Mouse (Mus musculus): ENCODE results near the gene Lrmda. TPM values are rescaled to one million over a fixed set of nuclear protein-coding genes. Genes with fewer than 3 reads are reported as not detected.
A peak's percentile ranks its signal among the peaks of the same experiment; 100 is the strongest.

Lrmda gene
- total RNA-seq, 2 experiments from 2014 or later, result 0.48 to 0.76 TPM

- intact Hi-C loops (cut with DNase I), result no loop called here
- no peak for DNase-seq (ENCODE audit: low spot score in 2 of 2)
These were observed 495.0 kb downstream of the Lrmda start for GRCm38 (mm10) chr14:22514362-22515084.

DNA sequence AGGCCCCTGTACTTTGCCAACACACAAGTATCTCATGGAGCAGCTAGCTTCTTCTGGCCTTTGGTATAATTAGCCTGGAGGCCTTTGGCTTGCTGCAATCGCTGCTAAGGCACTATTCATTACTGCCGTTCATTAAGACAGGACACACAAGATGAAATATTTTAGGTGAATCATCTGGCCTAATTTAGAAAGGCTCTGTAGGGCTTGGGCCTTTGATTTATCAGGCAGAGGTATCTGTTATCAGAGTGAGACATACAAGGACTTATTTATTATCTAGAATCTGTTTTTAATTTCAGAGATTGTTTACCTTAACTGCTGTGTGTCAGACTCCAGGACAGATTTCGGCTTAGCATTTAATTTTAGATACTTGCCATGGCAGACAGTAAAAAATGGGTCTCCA lies 511.2 kb downstream of the Lrmda start:
- no peak for DNase-seq (ENCODE audit: low spot score in 2 of 2)
- intact Hi-C loops (cut with DNase I), result no loop called here

DNA sequence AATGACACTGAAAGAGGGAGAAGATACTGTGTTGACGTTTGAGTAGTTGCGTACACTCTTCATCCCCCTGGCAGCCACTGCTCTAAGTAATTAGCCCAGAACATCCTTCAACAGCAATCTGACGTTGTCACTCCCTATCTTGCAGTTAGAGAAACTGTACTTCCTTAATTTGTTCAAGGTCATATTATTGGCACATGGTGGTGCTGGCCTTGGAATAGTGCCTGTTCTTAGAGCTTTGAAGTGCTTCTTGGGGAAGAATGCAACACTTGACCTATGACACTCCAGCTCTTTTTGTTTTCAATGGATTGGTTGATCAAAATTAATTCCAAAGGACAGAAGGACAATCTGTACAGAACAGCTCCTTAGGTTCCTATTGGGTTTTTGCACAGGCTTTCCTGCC lies 514.0 kb downstream of the Lrmda start:
- intact Hi-C loops (cut with DNase I), result no loop called here
- DNase-seq (ENCODE audit: low spot score in 2 of 2), result no peak

DNA sequence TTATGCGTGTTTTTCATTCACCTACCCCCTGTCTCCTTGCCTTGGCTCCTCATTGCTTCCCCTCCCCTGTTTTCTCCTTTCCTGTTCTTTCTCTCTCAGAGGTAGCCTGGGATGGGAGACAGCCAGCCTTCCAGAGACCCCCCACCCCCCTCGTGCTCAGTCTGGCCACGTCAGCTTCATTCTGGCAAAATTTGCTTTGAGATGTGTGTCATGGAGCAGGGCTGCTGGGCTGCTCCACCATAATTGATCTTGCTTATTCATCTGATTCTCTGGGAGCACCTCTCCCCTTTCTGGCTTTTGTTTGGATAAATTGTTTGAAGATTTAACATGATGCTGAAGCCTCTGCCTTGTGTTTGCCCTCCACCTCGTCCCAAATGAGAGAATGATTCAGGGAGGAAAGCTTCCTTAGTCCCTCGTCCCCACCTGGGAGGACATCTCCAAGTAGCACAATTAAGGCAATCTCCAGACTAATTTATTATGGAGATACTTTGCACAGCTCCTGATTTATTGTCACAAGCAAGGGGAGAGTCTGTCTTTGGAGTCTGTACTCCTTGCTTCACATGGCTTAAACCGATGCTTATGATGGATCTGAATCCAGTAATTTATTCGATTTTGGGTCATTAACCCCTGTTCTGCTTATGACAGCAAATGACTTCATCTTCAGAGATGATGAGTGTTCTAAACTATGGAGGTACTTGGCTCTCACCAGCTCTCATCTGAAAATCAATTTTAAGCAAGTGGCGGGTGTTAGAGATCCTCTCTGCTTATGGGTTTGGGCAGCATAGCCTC lies 526.6 kb downstream of the Lrmda start:
- no peak for DNase-seq (ENCODE audit: low spot score in 2 of 2)
- intact Hi-C loops (cut with DNase I), result no loop called here

- intact Hi-C loops (cut with DNase I), result no loop called here
- no peak for DNase-seq (ENCODE audit: low spot score in 2 of 2)
These were observed 527.1 kb downstream of the Lrmda start for GRCm38 (mm10) chr14:22546676-22546984.

DNA sequence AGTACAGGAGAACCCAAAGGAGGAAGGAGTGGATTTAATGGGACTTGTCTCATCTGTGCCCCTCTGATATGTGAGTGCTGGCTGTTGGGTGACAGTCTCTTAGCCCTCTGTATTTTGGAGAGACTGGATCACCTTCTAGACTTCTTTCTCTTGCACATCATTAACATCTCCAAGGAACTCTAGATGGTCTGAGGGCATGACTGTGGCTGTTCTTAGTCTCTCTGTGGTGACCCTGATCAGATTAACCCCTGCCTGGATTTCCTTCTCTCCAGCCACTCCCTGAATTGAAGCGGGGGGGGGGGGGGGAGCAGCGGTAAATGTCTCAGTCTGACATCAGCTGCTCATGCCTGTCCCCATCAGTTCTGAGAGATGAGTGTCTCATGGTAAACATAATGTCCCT lies 528.8 kb downstream of the Lrmda start:
- intact Hi-C loops (cut with DNase I), result no loop called here
- DNase-seq (ENCODE audit: low spot score in 2 of 2), result no peak

DNA sequence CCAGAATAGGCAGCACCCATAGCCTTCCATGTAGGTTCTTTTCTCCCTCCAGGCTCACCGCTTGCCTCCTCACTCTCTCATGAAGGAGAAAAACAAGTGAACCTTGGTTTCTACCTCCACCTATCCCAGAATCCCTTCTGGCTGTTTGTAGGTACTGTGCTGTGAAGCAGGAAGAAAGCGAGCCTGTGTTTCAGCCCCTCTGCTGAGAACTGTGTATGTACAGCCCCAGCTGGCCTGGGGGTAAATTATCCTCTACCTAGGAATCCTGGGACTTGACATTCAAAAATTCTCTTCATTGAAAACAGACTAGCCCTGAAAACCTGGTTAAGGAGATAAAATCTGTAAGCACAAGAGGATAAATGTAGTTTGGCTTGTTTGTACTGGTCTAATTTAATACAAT lies 529.7 kb downstream of the Lrmda start:
- intact Hi-C loops (cut with DNase I), result no loop called here
- DNase-seq (ENCODE audit: low spot score in 2 of 2), result no peak

GRCm38 (mm10) chr14:22552358-22552757 lies 532.8 kb downstream of the Lrmda start:
- peak in 1 of 2 experiments; percentile 6 for DNase-seq (ENCODE audit: low spot score in 2 of 2)
- intact Hi-C loops (cut with DNase I), result no loop called here

DNA sequence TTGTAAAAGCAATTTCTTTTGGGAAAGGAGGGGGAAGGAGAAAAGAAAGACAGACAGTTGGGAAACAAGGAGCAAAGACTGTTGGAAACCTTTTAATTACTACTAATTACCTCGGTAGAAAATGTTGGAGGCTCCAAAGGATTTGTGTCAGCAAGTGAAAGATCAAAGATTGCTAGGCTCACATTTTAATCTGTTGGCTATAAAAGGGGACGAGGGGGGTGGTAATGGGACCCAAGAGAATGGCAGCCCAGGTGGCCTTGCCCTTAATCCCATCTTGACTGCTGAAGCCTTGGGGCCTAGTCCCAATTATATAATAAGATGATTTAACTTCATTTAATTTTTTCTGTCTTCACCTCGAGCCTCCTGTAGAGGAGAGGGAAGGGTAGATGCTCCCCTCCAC lies 533.3 kb downstream of the Lrmda start:
- intact Hi-C loops (cut with DNase I), result no loop called here
- DNase-seq (ENCODE audit: low spot score in 2 of 2), result no peak

GRCm38 (mm10) chr14:22553717-22554116 lies 534.2 kb downstream of the Lrmda start:
- DNase-seq (ENCODE audit: low spot score in 2 of 2), result no peak

GRCm38 (mm10) chr14:22572486-22572885 lies 553.0 kb downstream of the Lrmda start:
- intact Hi-C loops (cut with DNase I), result loop anchor here (10.0 kb wide), 1 partner anchor 232 kb away; no protein-coding TSS in a partner anchor
- no peak for DNase-seq (ENCODE audit: low spot score in 2 of 2)

More at GRCm38 (mm10) chr14:22553717-22554116, 534.2 kb downstream of the Lrmda start:
- intact Hi-C loops (cut with DNase I), result no loop called here

DNA sequence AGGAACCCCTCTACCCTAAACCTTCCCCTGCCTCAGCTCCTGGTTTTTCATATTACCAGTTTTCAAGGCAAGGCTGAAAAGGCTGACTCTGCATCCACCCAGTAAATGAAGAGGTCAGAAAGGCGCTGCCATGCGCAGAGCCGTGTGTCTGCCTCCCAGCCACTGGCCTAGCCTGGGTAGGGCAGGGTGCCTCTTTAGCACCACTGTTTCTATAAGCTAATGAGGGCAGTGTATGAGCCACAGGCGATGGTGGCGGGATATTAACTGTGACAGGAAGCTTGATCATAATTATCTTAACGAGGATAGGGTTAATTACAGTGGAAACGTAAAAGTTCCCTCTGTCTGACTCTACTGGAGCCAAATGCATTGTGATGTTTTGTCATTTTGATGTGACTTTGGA lies 554.1 kb downstream of the Lrmda start:
- no peak for DNase-seq (ENCODE audit: low spot score in 2 of 2)
- intact Hi-C loops (cut with DNase I), result loop anchor here (10.0 kb wide), 1 partner anchor 231 kb away; no protein-coding TSS in a partner anchor

GRCm38 (mm10) chr14:22574006-22574405 lies 554.5 kb downstream of the Lrmda start:
- intact Hi-C loops (cut with DNase I), result loop anchor here (10.0 kb wide), 1 partner anchor 231 kb away; no protein-coding TSS in a partner anchor
- no peak for DNase-seq (ENCODE audit: low spot score in 2 of 2)

DNA sequence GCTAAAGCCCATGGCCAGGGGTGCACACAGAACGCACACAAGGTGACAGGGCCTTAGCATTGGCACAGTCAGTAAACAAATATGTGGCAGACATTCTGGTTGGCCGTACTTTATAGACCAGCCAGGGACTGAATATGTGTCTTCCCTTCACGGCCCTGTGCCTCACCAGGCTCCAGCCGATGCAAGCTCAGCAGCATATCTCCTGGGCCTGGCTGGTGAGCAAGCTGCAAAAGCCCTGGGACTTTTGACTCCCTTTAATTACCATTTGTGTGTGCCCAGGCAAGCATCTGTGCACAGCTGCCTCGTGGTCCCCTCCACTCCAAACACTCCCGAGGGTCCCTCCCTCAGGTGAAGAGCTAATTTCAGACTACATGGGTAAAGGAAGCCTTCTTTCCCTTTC lies 556.9 kb downstream of the Lrmda start:
- intact Hi-C loops (cut with DNase I), result loop anchor here (5.0 to 10.0 kb wide), 4 partner anchors 228 to 951 kb away; no protein-coding TSS in a partner anchor
- no peak for DNase-seq (ENCODE audit: low spot score in 2 of 2)

DNA sequence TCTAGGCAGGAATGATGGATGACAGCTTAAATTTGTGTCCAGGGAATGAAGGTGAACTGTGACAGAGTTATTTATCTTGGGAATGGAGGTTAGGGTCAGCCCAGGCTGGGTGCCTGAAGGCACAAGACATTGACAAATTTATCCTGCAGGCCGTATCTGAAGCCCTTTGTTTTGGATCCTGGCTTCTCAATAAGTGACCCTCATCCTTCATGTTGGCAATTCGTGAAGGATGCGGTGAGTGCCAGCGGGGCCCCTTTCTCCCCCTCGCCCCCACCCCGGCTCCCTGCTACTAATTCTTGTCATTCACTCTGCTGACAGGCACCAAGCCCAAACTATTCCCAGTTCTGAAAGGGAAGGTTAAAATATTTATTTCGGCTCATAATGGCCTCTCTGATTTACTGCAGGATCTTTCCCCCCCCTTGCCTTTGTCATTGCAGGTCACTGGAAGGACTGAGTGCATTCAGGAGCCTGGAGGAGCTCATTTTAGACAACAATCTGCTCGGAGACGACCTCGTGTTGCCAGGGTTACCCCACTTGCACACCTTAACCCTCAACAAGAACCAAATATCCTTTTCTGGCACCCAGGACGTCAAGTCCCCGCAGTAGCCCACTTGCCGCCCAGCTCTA lies 558.0 kb downstream of the Lrmda start:
- peak in 1 of 2 experiments; percentile 8 for DNase-seq (ENCODE audit: low spot score in 2 of 2)
- intact Hi-C loops (cut with DNase I), result loop anchor here (1.0 to 10.0 kb wide), 5 partner anchors 227 to 950 kb away; no protein-coding TSS in a partner anchor

- peak; percentile 85 to 90 for DNase-seq (ENCODE audit: low spot score in 2 of 2)
- intact Hi-C loops (cut with DNase I), result loop anchor here (1.0 to 10.0 kb wide), 5 partner anchors 227 to 949 kb away; no protein-coding TSS in a partner anchor
These were observed 558.7 kb downstream of the Lrmda start for GRCm38 (mm10) chr14:22578224-22578623.

GRCm38 (mm10) chr14:22578986-22579385 lies 559.5 kb downstream of the Lrmda start:
- intact Hi-C loops (cut with DNase I), result loop anchor here (1.0 to 10.0 kb wide), 5 partner anchors 226 to 948 kb away; no protein-coding TSS in a partner anchor
- no peak for DNase-seq (ENCODE audit: low spot score in 2 of 2)

- intact Hi-C loops (cut with DNase I), result no loop called here
- DNase-seq (ENCODE audit: low spot score in 2 of 2), result no peak
These were observed 562.6 kb downstream of the Lrmda start for GRCm38 (mm10) chr14:22582065-22582464.

DNA sequence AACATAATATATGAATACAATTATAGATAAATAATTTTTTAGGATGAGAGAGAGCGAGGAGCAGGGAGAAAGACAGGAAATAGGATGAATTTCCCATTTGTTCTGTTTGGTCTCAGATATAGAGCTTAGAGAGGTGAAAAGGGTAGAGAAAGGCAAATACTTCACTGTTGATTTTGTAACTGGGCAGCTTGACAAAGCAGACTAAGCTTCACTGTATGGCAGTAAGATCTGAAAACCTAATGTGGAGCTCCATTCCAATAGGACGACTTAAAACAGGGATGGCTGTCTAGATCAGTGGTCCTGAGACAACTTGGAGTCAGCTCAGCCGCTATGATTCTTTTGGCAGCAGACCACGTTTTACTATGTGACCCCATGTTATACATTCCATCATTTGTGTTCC lies 566.8 kb downstream of the Lrmda start:
- no peak for DNase-seq (ENCODE audit: low spot score in 2 of 2)
- intact Hi-C loops (cut with DNase I), result no loop called here

GRCm38 (mm10) chr14:22586796-22587195 lies 567.3 kb downstream of the Lrmda start:
- DNase-seq (ENCODE audit: low spot score in 2 of 2), result no peak
- intact Hi-C loops (cut with DNase I), result no loop called here
